Mouse (Mus musculus) small intestine, adult 2 months (tissue): ENCODE data around the gene Arpp21.

Experiments
- CTCF ChIP-seq: fragments of 200-500 bp; IDR thresholded peaks from 2 replicates; pipeline ENCODE4 v1.5.1; 2012; ENCODE audit warnings: low read depth, mild to moderate bottlenecking, control low read depth, inconsistent platforms, low read length, moderate library complexity, mixed read lengths; ENCODE audit not compliant: insufficient replicate concordance, insufficient read length; ENCODE audit errors: extremely low read depth
- POLR2A ChIP-seq: fragments of 200-500 bp; IDR thresholded peaks from 2 replicates; pipeline ENCODE4 v1.6.1; 2012; ENCODE audit warnings: low read depth, mild to moderate bottlenecking, control low read depth, inconsistent platforms, low read length, moderate library complexity

DNA sequence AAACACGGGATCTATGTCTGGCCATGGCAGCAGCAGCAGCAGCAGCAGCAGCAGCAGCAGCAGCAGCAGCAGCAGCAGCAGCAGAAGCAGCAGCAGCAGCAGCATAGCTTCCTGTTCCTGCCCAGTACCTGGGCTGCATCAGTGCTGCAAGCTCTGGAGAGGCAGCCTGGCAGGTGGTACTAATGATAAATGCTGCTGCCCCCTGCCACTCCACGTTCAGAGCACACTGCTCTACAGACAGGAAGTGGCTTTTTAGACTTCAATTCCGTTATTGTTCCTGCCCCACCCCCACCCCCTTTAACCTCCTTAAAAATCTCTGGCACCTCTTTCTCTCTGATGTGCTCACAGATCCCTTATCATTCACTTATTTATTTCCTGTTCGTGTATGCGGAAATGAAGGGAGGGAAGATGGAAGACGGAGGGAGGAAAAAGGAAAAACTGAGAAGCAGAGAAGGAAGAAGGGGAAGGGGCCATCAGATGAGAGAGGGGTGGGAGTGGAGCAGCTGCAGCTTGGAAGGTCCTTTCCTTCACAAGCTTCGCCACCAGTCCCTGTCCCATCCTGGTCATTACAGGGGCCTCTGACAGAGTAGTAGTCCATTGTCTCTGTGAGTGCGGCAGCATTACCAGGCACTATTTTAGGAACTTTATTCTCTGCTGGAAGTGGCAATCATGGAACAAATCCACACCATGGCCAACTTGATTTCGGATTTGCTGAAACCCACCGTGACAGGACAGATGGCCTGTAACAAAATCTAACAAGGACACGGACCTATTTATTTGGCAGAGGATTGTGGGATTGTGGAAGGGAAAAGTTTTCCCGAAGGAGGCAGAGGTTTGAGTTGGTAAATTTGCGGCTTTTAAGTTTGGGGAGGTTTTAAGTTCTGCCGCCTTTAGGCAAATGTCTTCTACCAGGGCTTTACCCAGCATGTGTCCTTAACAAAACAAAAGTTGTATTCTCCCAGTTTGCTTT is 49.1 kb downstream of the Arpp21 start:
- TF ChIP-seq POLR2A, result no peak
- TF ChIP-seq CTCF, result no peak
